ENCODE assay signal across 25 mouse cellular contexts in genomic region chr2:47265901-47266300, GRCm38 (mm10).
"Had no signal": no experiment of that assay in that cellular context is flagged by ENCODE, and none has a peak within 500 bp of the region (broad histone marks: within the 10 kb centered on the region; RNA-seq: fewer than 3 reads in every experiment).

No protein-coding gene starts in this region.

- H3K4me3 ChIP-seq: embryonic facial prominence, embryonic 10.5 days; embryonic facial prominence, embryonic 12.5 days; embryonic facial prominence, embryonic 13.5 days; embryonic facial prominence, embryonic 15.5 days; erythroblast, embryonic 14.5 days; forebrain, embryonic 10.5 days; forebrain, embryonic 12.5 days; forebrain, embryonic 13.5 days; forebrain, embryonic 15.5 days; gastrocnemius, adult 2 months; heart, adult 2 months had no signal

- H3K27me3 ChIP-seq: embryonic facial prominence, embryonic 12.5 days; embryonic facial prominence, embryonic 13.5 days; embryonic facial prominence, embryonic 15.5 days; forebrain, embryonic 12.5 days; forebrain, embryonic 13.5 days; forebrain, embryonic 15.5 days had no signal

- H3K4me1 ChIP-seq: embryonic facial prominence, embryonic 10.5 days; embryonic facial prominence, embryonic 12.5 days; embryonic facial prominence, embryonic 13.5 days; embryonic facial prominence, embryonic 15.5 days; forebrain, embryonic 10.5 days; forebrain, embryonic 12.5 days; forebrain, embryonic 13.5 days; forebrain, embryonic 15.5 days had no signal

- H3K36me3 ChIP-seq: embryonic facial prominence, embryonic 10.5 days; embryonic facial prominence, embryonic 12.5 days; embryonic facial prominence, embryonic 13.5 days; embryonic facial prominence, embryonic 15.5 days; forebrain, embryonic 10.5 days; forebrain, embryonic 12.5 days; forebrain, embryonic 15.5 days had no signal

- DNase-seq: cerebellum, adult 9-10 months; cerebellum, adult 9-11 months; cerebellum, postnatal 10 days; cerebellum, postnatal 14 days; cerebellum, postnatal 25 days; cerebellum, postnatal 36 days; embryo, embryonic 11 days; forebrain, postnatal 0 days; gastrocnemius, adult 2 months; gastrocnemius, postnatal 10 days; gastrocnemius, postnatal 14 days; gastrocnemius, postnatal 25 days; gastrocnemius, postnatal 36 days; heart, adult 11 months; heart, adult 18-20 months; heart, adult 2 months had no signal

- H3K9me3 ChIP-seq: embryonic facial prominence, embryonic 10.5 days; embryonic facial prominence, embryonic 12.5 days; embryonic facial prominence, embryonic 13.5 days; embryonic facial prominence, embryonic 15.5 days; forebrain, embryonic 10.5 days; forebrain, embryonic 12.5 days; forebrain, embryonic 13.5 days; forebrain, embryonic 15.5 days had no signal

- H3K9ac ChIP-seq: embryonic facial prominence, embryonic 12.5 days; embryonic facial prominence, embryonic 13.5 days; embryonic facial prominence, embryonic 15.5 days; forebrain, embryonic 12.5 days; forebrain, embryonic 13.5 days; forebrain, embryonic 15.5 days; forebrain, postnatal 0 days had no signal

- H3K27ac ChIP-seq: embryonic facial prominence, embryonic 10.5 days; embryonic facial prominence, embryonic 12.5 days; embryonic facial prominence, embryonic 13.5 days; embryonic facial prominence, embryonic 15.5 days; forebrain, embryonic 10.5 days; forebrain, embryonic 12.5 days; forebrain, embryonic 13.5 days; forebrain, embryonic 15.5 days; gastrocnemius, adult 2 months; heart, adult 2 months had no signal

- H3K4me2 ChIP-seq: embryonic facial prominence, embryonic 12.5 days; embryonic facial prominence, embryonic 13.5 days; embryonic facial prominence, embryonic 15.5 days; forebrain, embryonic 12.5 days; forebrain, embryonic 13.5 days; forebrain, embryonic 15.5 days had no signal
